Mouse (Mus musculus): ENCODE data around the gene 4930452B06Rik. TPM values are rescaled to one million over a fixed set of nuclear protein-coding genes. Genes with fewer than 3 reads are reported as not detected.

The 4930452B06Rik gene
- polyA plus RNA-seq, 1 experiment from 2014 or later: 2.9 TPM

DNA sequence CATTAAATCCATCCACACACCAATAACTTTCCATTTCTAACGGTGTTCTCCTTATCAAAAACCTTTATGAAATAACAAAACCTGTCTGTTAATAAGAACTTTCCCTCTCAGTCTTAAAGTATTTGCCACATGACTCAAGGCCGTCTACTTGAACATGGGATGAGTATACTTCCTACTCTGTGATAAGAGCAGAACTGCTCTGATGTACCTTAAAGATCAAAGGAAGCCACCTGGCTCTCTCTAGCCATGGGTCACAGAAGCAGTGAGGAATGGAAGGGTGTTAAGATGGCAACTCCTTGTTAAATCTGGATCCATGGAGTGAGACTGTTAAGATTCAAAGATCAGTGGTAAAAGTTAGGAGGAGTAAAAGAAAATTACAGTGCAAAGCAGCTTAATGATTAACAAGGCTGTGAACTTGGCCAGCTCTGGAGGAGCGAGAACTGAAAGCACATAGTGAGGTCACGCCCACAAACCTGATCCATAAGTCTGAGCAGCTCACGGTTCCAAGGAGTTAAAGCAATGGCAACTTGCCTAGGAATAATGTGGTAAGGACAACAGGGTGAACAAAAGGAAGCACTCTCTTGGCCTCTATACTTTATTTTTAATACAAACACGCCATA, 235.3 kb downstream of the 4930452B06Rik start:
- Histone ChIP-seq H3K27ac (ENCODE audit: low read depth) (no peak overlapping the region), H3K4me2 (ENCODE audit: low read depth, low read length) (no peak overlapping the region), H3K27me3 (ENCODE audit: insufficient read depth, low read length) (no peaks in the 10 kb centered on the region), H3K9me3 (ENCODE audit: low read length) (no peaks in the 10 kb centered on the region), H3K4me3 (ENCODE audit: low read depth, low read length) (no peak overlapping the region), H3K9ac (replicated peaks) (no peak overlapping the region), H3K4me1 (ENCODE audit: insufficient read depth) (peaks cover 2% of the 10 kb centered on the region; the same call in 1 of the 2 replicates), H3K36me3 (replicated peaks; ENCODE audit: insufficient read depth, low read length) (no peaks in the 10 kb centered on the region)
- no peak for ATAC-seq
- WGBS (ENCODE audit: insufficient replicate concordance): 50% methylated on average over 6 of the region's 6 CpGs
- TF ChIP-seq EP300 (IDR thresholded peaks at IDR 0.05; ENCODE audit: low read depth) (no peak), CTCF (IDR thresholded peaks at IDR 0.05; ENCODE audit: low read depth) (no peak)
- DNase-seq: no peak

GRCm38 (mm10) chr14:8429767-8430166, 236.3 kb downstream of the 4930452B06Rik start:
- Histone ChIP-seq H3K9ac (replicated peaks) (no peak overlapping the region), H3K4me1 (ENCODE audit: insufficient read depth) (peaks cover 2% of the 10 kb centered on the region; the same call in 1 of the 2 replicates), H3K9me3 (ENCODE audit: low read length) (no peaks in the 10 kb centered on the region), H3K27ac (ENCODE audit: low read depth) (no peak overlapping the region), H3K4me2 (ENCODE audit: low read depth, low read length) (no peak overlapping the region), H3K4me3 (ENCODE audit: low read depth, low read length) (no peak overlapping the region), H3K27me3 (ENCODE audit: insufficient read depth, low read length) (no peaks in the 10 kb centered on the region), H3K36me3 (replicated peaks; ENCODE audit: insufficient read depth, low read length) (no peaks in the 10 kb centered on the region)
- no peak for DNase-seq
- no peak for ATAC-seq
- TF ChIP-seq EP300 (IDR thresholded peaks at IDR 0.05; ENCODE audit: low read depth) (no peak), CTCF (IDR thresholded peaks at IDR 0.05; ENCODE audit: low read depth) (no peak)
- 77% methylated on average over 2 of the region's 2 CpGs for WGBS (ENCODE audit: insufficient replicate concordance)

DNA sequence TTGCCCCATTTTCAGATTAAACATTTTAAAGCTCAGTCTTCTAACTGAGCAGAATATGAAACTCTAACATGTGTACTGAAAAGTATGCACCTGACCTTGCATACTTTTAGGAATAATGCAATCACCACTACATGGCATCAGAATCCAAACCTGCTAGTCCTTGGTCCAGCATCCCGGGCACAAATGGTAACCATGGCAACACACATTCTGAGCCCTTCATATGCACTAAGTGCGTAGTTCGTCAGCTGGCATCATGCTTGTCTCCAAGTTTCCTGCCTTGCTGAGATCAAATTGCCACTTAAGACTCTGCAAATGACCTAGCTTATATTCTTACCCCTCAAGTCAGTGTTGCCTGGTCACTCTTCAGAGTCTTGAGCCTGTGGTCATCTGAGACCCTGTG, 243.2 kb downstream of the 4930452B06Rik start:
- Histone ChIP-seq H3K4me3 (ENCODE audit: low read depth, low read length) (no peak overlapping the region), H3K4me1 (ENCODE audit: insufficient read depth) (no peaks in the 10 kb centered on the region), H3K36me3 (replicated peaks; ENCODE audit: insufficient read depth, low read length) (no peaks in the 10 kb centered on the region), H3K9me3 (ENCODE audit: low read length) (no peaks in the 10 kb centered on the region), H3K27ac (ENCODE audit: low read depth) (no peak overlapping the region), H3K27me3 (ENCODE audit: insufficient read depth, low read length) (no peaks in the 10 kb centered on the region), H3K9ac (replicated peaks) (no peak overlapping the region), H3K4me2 (ENCODE audit: low read depth, low read length) (no peak overlapping the region)
- TF ChIP-seq CTCF (IDR thresholded peaks at IDR 0.05; ENCODE audit: low read depth) (no peak), EP300 (IDR thresholded peaks at IDR 0.05; ENCODE audit: low read depth) (no peak)
- DNase-seq (no peak), ATAC-seq (no peak)
- WGBS (ENCODE audit: insufficient replicate concordance): 78% methylated on average over 3 of the region's 3 CpGs

GRCm38 (mm10) chr14:8421199-8421787, 244.7 kb downstream of the 4930452B06Rik start:
- no peak overlapping the region for H3K4me2 ChIP-seq (ENCODE audit: low read depth, low read length)
- ATAC-seq: no peak

GRCm38 (mm10) chr14:8418610-8419009, 247.4 kb downstream of the 4930452B06Rik start:
- no peak overlapping the region for H3K4me2 ChIP-seq (ENCODE audit: low read depth, low read length)
- H3K9ac ChIP-seq (replicated peaks): no peak overlapping the region
- ATAC-seq (no peak), DNase-seq (no peak)
- WGBS (ENCODE audit: insufficient replicate concordance): 55% methylated on average over 3 of the region's 3 CpGs
- no peak for TF ChIP-seq CTCF (IDR thresholded peaks at IDR 0.05; ENCODE audit: low read depth)
- no peak for TF ChIP-seq EP300 (IDR thresholded peaks at IDR 0.05; ENCODE audit: low read depth)
- H3K27ac ChIP-seq (ENCODE audit: low read depth): no peak overlapping the region
- no peaks in the 10 kb centered on the region for H3K4me1 ChIP-seq (ENCODE audit: insufficient read depth)
- H3K36me3 ChIP-seq (replicated peaks; ENCODE audit: insufficient read depth, low read length): no peaks in the 10 kb centered on the region
- H3K4me3 ChIP-seq (ENCODE audit: low read depth, low read length): no peak overlapping the region
- no peaks in the 10 kb centered on the region for H3K27me3 ChIP-seq (ENCODE audit: insufficient read depth, low read length)
- no peaks in the 10 kb centered on the region for H3K9me3 ChIP-seq (ENCODE audit: low read length)

More at GRCm38 (mm10) chr14:8421199-8421787, 244.7 kb downstream of the 4930452B06Rik start:
- no peaks in the 10 kb centered on the region for H3K27me3 ChIP-seq (ENCODE audit: insufficient read depth, low read length)
- TF ChIP-seq EP300 (IDR thresholded peaks at IDR 0.05; ENCODE audit: low read depth) (no peak), CTCF (IDR thresholded peaks at IDR 0.05; ENCODE audit: low read depth) (no peak)
- H3K4me1 ChIP-seq (ENCODE audit: insufficient read depth): no peaks in the 10 kb centered on the region
- WGBS (ENCODE audit: insufficient replicate concordance): 23% methylated on average over 10 of the region's 10 CpGs
- no peak overlapping the region for H3K4me3 ChIP-seq (ENCODE audit: low read depth, low read length)
- no peak overlapping the region for H3K27ac ChIP-seq (ENCODE audit: low read depth)
- no peaks in the 10 kb centered on the region for H3K9me3 ChIP-seq (ENCODE audit: low read length)
- H3K36me3 ChIP-seq (replicated peaks; ENCODE audit: insufficient read depth, low read length): no peaks in the 10 kb centered on the region
- no peak overlapping the region for H3K9ac ChIP-seq (replicated peaks)
- DNase-seq: no peak

DNA sequence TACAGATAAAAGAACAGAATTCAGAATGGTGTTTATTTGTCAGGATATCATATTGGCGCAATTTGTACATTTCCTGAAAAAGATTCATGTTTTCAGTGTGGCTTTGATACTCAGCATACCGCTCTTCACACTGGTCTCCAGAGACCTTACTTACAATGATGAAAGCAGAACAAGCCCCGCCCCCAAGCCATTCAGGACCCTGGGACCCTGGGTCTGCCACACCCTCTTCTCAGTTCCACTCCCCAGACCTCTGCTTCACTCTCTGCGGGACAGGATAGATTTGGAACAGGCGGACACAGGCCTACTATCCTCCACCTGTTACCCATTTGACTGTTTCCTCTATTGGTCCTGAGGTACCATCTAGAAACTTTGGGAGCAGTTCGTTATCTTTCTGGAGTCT, 260.1 kb downstream of the 4930452B06Rik start:
- 72% methylated on average over 6 of the region's 6 CpGs for WGBS (ENCODE audit: insufficient replicate concordance)
- H3K36me3 ChIP-seq (replicated peaks; ENCODE audit: insufficient read depth, low read length): no peaks in the 10 kb centered on the region
- no peak for ATAC-seq

More for the DNA sequence above, 260.1 kb downstream of the 4930452B06Rik start:
- no peak overlapping the region for H3K4me3 ChIP-seq (ENCODE audit: low read depth, low read length)
- no peak for DNase-seq
- no peak overlapping the region for H3K4me2 ChIP-seq (ENCODE audit: low read depth, low read length)
- TF ChIP-seq EP300 (IDR thresholded peaks at IDR 0.05; ENCODE audit: low read depth): no peak
- TF ChIP-seq CTCF (IDR thresholded peaks at IDR 0.05; ENCODE audit: low read depth): no peak
- H3K27me3 ChIP-seq (ENCODE audit: insufficient read depth, low read length): no peaks in the 10 kb centered on the region
- no peaks in the 10 kb centered on the region for H3K4me1 ChIP-seq (ENCODE audit: insufficient read depth)
- no peak overlapping the region for H3K27ac ChIP-seq (ENCODE audit: low read depth)
- H3K9me3 ChIP-seq (ENCODE audit: low read length): no peaks in the 10 kb centered on the region
- no peak overlapping the region for H3K9ac ChIP-seq (replicated peaks)
